In the genomic region with DNA sequence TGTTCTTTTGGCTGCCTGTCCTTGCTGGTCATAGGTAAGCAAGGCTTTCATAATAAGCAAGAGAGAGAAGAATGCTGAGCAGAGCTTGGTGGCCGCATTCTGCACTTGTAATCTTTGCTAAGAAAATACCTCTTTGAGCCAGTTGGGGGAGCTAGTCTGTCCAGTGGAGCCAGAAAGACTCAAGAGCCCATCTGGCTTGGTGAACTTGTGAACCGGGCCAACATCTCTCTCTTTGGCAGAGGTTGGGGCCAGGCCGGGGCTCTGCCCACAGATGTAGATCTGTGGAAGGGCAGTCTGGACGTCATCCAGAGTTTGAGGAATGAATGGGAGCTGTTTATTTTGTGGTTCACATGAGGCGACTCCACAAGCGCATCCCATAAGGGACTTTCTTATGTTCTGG, we compare ENCODE assay signal across 13 mouse cellular contexts. TPM values are rescaled to one million over a fixed set of nuclear protein-coding genes. Genes with fewer than 3 reads are reported as not detected.
DNase-seq lines count a peak whose midpoint lies in the region; ATAC-seq and TF ChIP-seq lines count a peak whose summit lies in the region.
"Had no signal": no experiment of that assay in that cellular context is flagged by ENCODE, and none has a peak within 500 bp of the region (broad histone marks: within the 10 kb centered on the region; RNA-seq: fewer than 3 reads in every experiment).

No protein-coding gene starts in this region.

- peak; percentile 32 for TF ChIP-seq CTCF in liver, postnatal 0 days (IDR thresholded peaks at IDR 0.05; ENCODE audit: low read depth)
- peak in 2 of 3 experiments; percentile 30 to 53; a peak in 5 of 6 replicates for TF ChIP-seq CTCF in MEL (IDR thresholded peaks at IDR 0.05 in 2 of 3, conservative IDR thresholded peaks at IDR 0.05 in 1 of 3; ENCODE audit: control insufficient read depth in 1 of 3, insufficient read depth in 1 of 3, low read depth in 2 of 3, low read length in 3 of 3, poor library complexity in 1 of 3, severe bottlenecking in 1 of 3)
- TF ChIP-seq CTCF in layer of hippocampus, adult 2 months (conservative IDR thresholded peaks at IDR 0.05) = peak; percentile 79

- no peaks in the 10 kb centered on the region for H3K27me3 ChIP-seq in liver, postnatal 0 days (ENCODE audit: insufficient read depth, low read length)
- 0 out of 2 replicates have a peak, but pooled peaks cover 9% of the 10 kb centered on the region for H3K27me3 ChIP-seq in liver, embryonic 12.5 days (replicated peaks)
- no peaks in the 10 kb centered on the region for H3K27me3 ChIP-seq in MEL (ENCODE audit: control insufficient read depth in 1 of 2, insufficient read depth in 2 of 2, low read length in 2 of 2)
- 0 out of 2 replicates have a peak, but pooled peaks cover 3% of the 10 kb centered on the region for H3K27me3 ChIP-seq in forebrain, embryonic 13.5 days

- WGBS in liver, postnatal 0 days (ENCODE audit: insufficient replicate concordance) = 69% methylated on average over 6 of the region's 6 CpGs
- 55% methylated on average over 6 of the region's 6 CpGs for WGBS in liver, embryonic 12.5 days (ENCODE audit: insufficient replicate concordance)
- WGBS in forebrain, embryonic 13.5 days = 82% methylated on average over 6 of the region's 6 CpGs

- no peak for TF ChIP-seq POLR2A in MEL (IDR thresholded peaks at IDR 0.05; ENCODE audit: control insufficient read depth in 1 of 2, insufficient read depth in 1 of 2, low read depth in 1 of 2, low read length in 2 of 2, poor library complexity in 1 of 2)

- H3K4me2 ChIP-seq in liver, postnatal 0 days (ENCODE audit: low read depth, low read length) = no peak overlapping the region
- H3K4me2 ChIP-seq in liver, embryonic 12.5 days = no peak overlapping the region
- no peak overlapping the region for H3K4me2 ChIP-seq in forebrain, embryonic 13.5 days
- H3K4me2 ChIP-seq: heart, embryonic 15.5 days; limb, embryonic 15.5 days had no signal

- no peaks in the 10 kb centered on the region for H3K9me3 ChIP-seq in liver, postnatal 0 days (ENCODE audit: low read length)
- H3K9me3 ChIP-seq in liver, embryonic 12.5 days (replicated peaks) = no peaks in the 10 kb centered on the region
- H3K9me3 ChIP-seq in MEL (replicated peaks; ENCODE audit: insufficient read depth, low read length) = no peaks in the 10 kb centered on the region
- H3K9me3 ChIP-seq in forebrain, embryonic 13.5 days (replicated peaks) = no peaks in the 10 kb centered on the region
- H3K9me3 ChIP-seq: heart, embryonic 15.5 days; limb, embryonic 15.5 days had no signal

- H3K4me1 ChIP-seq in liver, postnatal 0 days (ENCODE audit: insufficient read depth) = no peaks in the 10 kb centered on the region
- no peaks in the 10 kb centered on the region for H3K4me1 ChIP-seq in liver, embryonic 12.5 days
- H3K4me1 ChIP-seq in MEL (ENCODE audit: control insufficient read depth in 1 of 2, insufficient read depth in 2 of 2, low read length in 2 of 2) = 0 out of 4 replicates have a peak, but pooled peaks cover 0 to 4% of the 10 kb centered on the region in 2 experiments
- H3K4me1 ChIP-seq in forebrain, embryonic 13.5 days = no peaks in the 10 kb centered on the region
- H3K4me1 ChIP-seq: heart, embryonic 15.5 days; limb, embryonic 15.5 days had no signal

- DNase-seq in frontal cortex, postnatal 25 days (ENCODE audit: low spot score in 2 of 2) = no peak
- no peak for DNase-seq in liver, postnatal 0 days
- DNase-seq in MEL (ENCODE audit: low read depth, low spot score) = peak; percentile 33
- DNase-seq in layer of hippocampus, adult 2 months (ENCODE audit: low spot score in 2 of 2) = peak; percentile 19 to 21
- DNase-seq in natural killer cell, adult 2 months (ENCODE audit: low spot score in 2 of 2) = no peak
- DNase-seq: kidney, postnatal 36 days; right cerebral cortex, postnatal 25 days; thymus, postnatal 36 days had no signal

- no peaks in the 10 kb centered on the region for H3K36me3 ChIP-seq in liver, postnatal 0 days (replicated peaks; ENCODE audit: insufficient read depth, low read length)
- H3K36me3 ChIP-seq in liver, embryonic 12.5 days = no peaks in the 10 kb centered on the region
- H3K36me3 ChIP-seq in MEL (ENCODE audit: control insufficient read depth in 1 of 2, insufficient read depth in 2 of 2, low read length in 2 of 2) = no peaks in the 10 kb centered on the region
- no peaks in the 10 kb centered on the region for H3K36me3 ChIP-seq in forebrain, embryonic 13.5 days (ENCODE audit: poor library complexity, severe bottlenecking)
- H3K36me3 ChIP-seq: heart, embryonic 15.5 days; limb, embryonic 15.5 days had no signal

- TF ChIP-seq RAD21 in MEL (IDR thresholded peaks at IDR 0.05; ENCODE audit: low read depth, low read length) = peak; percentile 10

- H3K27ac ChIP-seq in liver, postnatal 0 days (ENCODE audit: low read depth) = no peak overlapping the region
- no peak overlapping the region for H3K27ac ChIP-seq in liver, embryonic 12.5 days
- no peak overlapping the region for H3K27ac ChIP-seq in MEL (ENCODE audit: control insufficient read depth, low read depth, low read length)
- no peak overlapping the region for H3K27ac ChIP-seq in layer of hippocampus, adult 2 months
- H3K27ac ChIP-seq in forebrain, embryonic 13.5 days = no peak overlapping the region
- H3K27ac ChIP-seq: heart, embryonic 15.5 days; limb, embryonic 15.5 days had no signal

- H3K4me3 ChIP-seq in liver, postnatal 0 days (ENCODE audit: low read depth, low read length) = no peak overlapping the region
- no peak overlapping the region for H3K4me3 ChIP-seq in liver, embryonic 12.5 days
- H3K4me3 ChIP-seq in MEL (ENCODE audit: control insufficient read depth in 1 of 2, insufficient read depth in 1 of 2, low read depth in 2 of 2, low read length in 2 of 2) = no peak overlapping the region
- H3K4me3 ChIP-seq in layer of hippocampus, adult 2 months = no peak overlapping the region
- H3K4me3 ChIP-seq in forebrain, embryonic 13.5 days = no peak overlapping the region
- H3K4me3 ChIP-seq: heart, embryonic 15.5 days; limb, embryonic 15.5 days had no signal

- no peak overlapping the region for H3K9ac ChIP-seq in liver, postnatal 0 days (replicated peaks)
- H3K9ac ChIP-seq in liver, embryonic 12.5 days = no peak overlapping the region
- no peak overlapping the region for H3K9ac ChIP-seq in MEL (ENCODE audit: control insufficient read depth, low read depth, low read length, poor library complexity, severe bottlenecking)
- H3K9ac ChIP-seq in forebrain, embryonic 13.5 days = no peak overlapping the region
- H3K9ac ChIP-seq: heart, embryonic 15.5 days; limb, embryonic 15.5 days had no signal

- H3K79me2 ChIP-seq in MEL (ENCODE audit: control insufficient read depth, insufficient read depth, low read length, poor library complexity) = no peaks in the 10 kb centered on the region

- peak; percentile 35 for ATAC-seq in frontal cortex, adult (ENCODE audit: low TSS enrichment)
- no peak for ATAC-seq in liver, postnatal 0 days
- ATAC-seq in liver, embryonic 12.5 days = no peak
- no peak for ATAC-seq in forebrain, embryonic 13.5 days

- TF ChIP-seq EP300 in liver, postnatal 0 days (IDR thresholded peaks at IDR 0.05; ENCODE audit: low read depth) = no peak
- TF ChIP-seq EP300 in MEL (IDR thresholded peaks at IDR 0.05; ENCODE audit: low read depth in 1 of 2, low read length in 2 of 2) = no peak

TF ChIP-seq in MEL, 35 proteins besides CTCF, POLR2A, EP300 and RAD21:
- no peak for TF ChIP-seq UBTF (IDR thresholded peaks at IDR 0.05; ENCODE audit: borderline replicate concordance, insufficient read depth, low read depth, low read length)
- no peak for TF ChIP-seq ZNF384 (IDR thresholded peaks at IDR 0.05; ENCODE audit: low read depth, low read length)
- no peak for TF ChIP-seq CHD1 (IDR thresholded peaks at IDR 0.05; ENCODE audit: low read depth, low read length)
- peak; percentile 26; the same call in 1 of the 2 replicates for TF ChIP-seq SMC3 (IDR thresholded peaks at IDR 0.05; ENCODE audit: low read depth, low read length)
- no peak for TF ChIP-seq POLR2AphosphoS5 (IDR thresholded peaks at IDR 0.05; ENCODE audit: borderline replicate concordance, low read depth, low read length)

RNA-seq across cellular contexts. Expression of a gene that starts 44.1 kb away (rescaled TPM):
- 9.2 and 10.1 TPM in 2 replicates for polyA plus RNA-seq in liver, postnatal 0 days (2015; fragmentation: Nextera tagmentation; extraction: Ambion mirVana)
- polyA plus RNA-seq in liver, embryonic 12.5 days (2016; fragmentation: Nextera tagmentation; extraction: Ambion mirVana) = 12.5 and 13.3 TPM in 2 replicates
- total RNA-seq in MEL (2012; rRNA removed) = 14.6 and 16.8 TPM in 2 replicates
- 10 to 100 TPM in 1 of 2 experiments, not detected in 1; 22.2 TPM for polyA plus RNA-seq in MEL (2012; ENCODE audit: insufficient read depth in 1 of 2, insufficient read length in 2 of 2, low read depth in 1 of 2, low replicate concordance in 2 of 2, missing spikeins in 1 of 2)
- total RNA-seq in layer of hippocampus, adult 2 months (2021) = 100 to 1,000 TPM; 189 to 208 TPM
- 53.1 and 61.6 TPM in 2 replicates for polyA plus RNA-seq in forebrain, embryonic 13.5 days (2015; fragmentation: Nextera tagmentation; extraction: Ambion mirVana)

RNA-seq across cellular contexts. Expression of a gene that starts 51.0 kb away (rescaled TPM):
- 9.6 and 11.3 TPM in 2 replicates for polyA plus RNA-seq in liver, postnatal 0 days (2015; fragmentation: Nextera tagmentation; extraction: Ambion mirVana)
- 32.6 and 35.1 TPM in 2 replicates for polyA plus RNA-seq in liver, embryonic 12.5 days (2016; fragmentation: Nextera tagmentation; extraction: Ambion mirVana)
- 72.7 and 78.9 TPM in 2 replicates for total RNA-seq in MEL (2012; rRNA removed)
- polyA plus RNA-seq in MEL (2012; ENCODE audit: insufficient read depth in 1 of 2, insufficient read length in 2 of 2, low read depth in 1 of 2, low replicate concordance in 2 of 2, missing spikeins in 1 of 2) = 100 to 1,000 TPM in 1 of 2 experiments, 10 to 100 TPM in 1; 97.4 to 136 TPM
- total RNA-seq in layer of hippocampus, adult 2 months (2021) = 100 to 1,000 TPM; 223 to 226 TPM
- 126 and 137 TPM in 2 replicates for polyA plus RNA-seq in forebrain, embryonic 13.5 days (2015; fragmentation: Nextera tagmentation; extraction: Ambion mirVana)

Comparison
In these comparisons a context has a peak if more than half of its experiments do, and no peak if none do; other contexts are left out.
1. DNase-seq: peak in MEL (single experiment) and layer of hippocampus, adult 2 months (2 of 2); none in frontal cortex, postnatal 25 days (0 of 2), liver, postnatal 0 days (single experiment) and natural killer cell, adult 2 months (0 of 2).
2. Peak in every context shown above with its lines, with median percentiles within 50 percentile points of each other: CTCF ChIP-seq.